ENCODE assay signal across 10 mouse cellular contexts in the genomic region with DNA sequence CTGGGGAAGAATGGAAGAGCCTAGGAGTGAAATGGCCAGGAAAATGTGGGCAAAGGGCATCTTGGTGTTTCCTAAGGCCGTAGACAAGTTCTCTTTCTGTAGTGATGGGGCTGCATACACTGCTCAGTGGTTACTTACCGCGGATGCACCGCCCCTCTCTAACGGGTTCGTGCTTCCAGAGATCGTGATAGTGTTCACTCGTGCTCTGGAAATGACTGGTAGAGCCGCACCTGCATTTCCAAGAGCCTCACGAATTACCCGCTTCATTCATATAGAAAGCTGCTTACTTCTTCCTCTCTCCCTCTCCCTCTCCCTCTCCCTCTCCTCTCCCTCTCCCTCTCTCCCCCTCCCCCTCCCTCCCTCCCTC. TPM values are rescaled to one million over a fixed set of nuclear protein-coding genes. Genes with fewer than 3 reads are reported as not detected.
A peak's percentile ranks its signal among the peaks of the same experiment; 100 is the strongest.
DNase-seq lines count a peak whose midpoint lies in the region; ATAC-seq and TF ChIP-seq lines count a peak whose summit lies in the region.
"Had no signal": no experiment of that assay in that cellular context is flagged by ENCODE, and none has a peak within 500 bp of the region (broad histone marks: within the 10 kb centered on the region; RNA-seq: fewer than 3 reads in every experiment).

No protein-coding gene starts in this region.

- no peaks in the 10 kb centered on the region for H3K9me3 ChIP-seq in heart, embryonic 14.5 days (ENCODE audit: control insufficient read depth, low read length)
- no peaks in the 10 kb centered on the region for H3K9me3 ChIP-seq in lung, embryonic 16.5 days (ENCODE audit: control insufficient read depth, low read length)
- H3K9me3 ChIP-seq: limb, embryonic 12.5 days had no signal

- no peak for TF ChIP-seq CTCF in brain, embryonic 14.5 days (IDR thresholded peaks at IDR 0.05; ENCODE audit: borderline replicate concordance, extremely low read depth, insufficient read depth, insufficient read length)
- no peak for TF ChIP-seq CTCF in small intestine, adult 2 months (IDR thresholded peaks at IDR 0.05; ENCODE audit: extremely low read depth, insufficient read length, insufficient replicate concordance, low read depth, low read length)

- no peaks in the 10 kb centered on the region for H3K27me3 ChIP-seq in heart, embryonic 14.5 days (ENCODE audit: control insufficient read depth, insufficient read depth, low read length)
- H3K27me3 ChIP-seq in lung, embryonic 16.5 days (ENCODE audit: control insufficient read depth, insufficient read depth, low read depth, low read length): no peaks in the 10 kb centered on the region
- no peaks in the 10 kb centered on the region for H3K27me3 ChIP-seq in small intestine, adult 2 months (ENCODE audit: control insufficient read depth, insufficient read depth, low read length)
- H3K27me3 ChIP-seq: limb, embryonic 12.5 days had no signal

- no peak for DNase-seq in heart, adult 18-20 months
- no peak for DNase-seq in lung, adult 18-20 months
- peak; percentile 23 for DNase-seq in brain, embryonic 14.5 days (ENCODE audit: low read depth)
- no peak for DNase-seq in spleen, postnatal 14 days (ENCODE audit: low spot score in 2 of 2)
- DNase-seq in thymus, postnatal 0 days (ENCODE audit: low spot score): no peak

- peak overlapping the region; percentile 68 to 79 for H3K27ac ChIP-seq in heart, embryonic 14.5 days (replicated peaks in 1 of 2; ENCODE audit: control insufficient read depth in 1 of 2, insufficient read depth in 1 of 2, low read depth in 2 of 2, low read length in 2 of 2)
- peak overlapping the region; percentile 5; the same call in 1 of the 2 replicates for H3K27ac ChIP-seq in lung, embryonic 16.5 days (ENCODE audit: low read length)
- peak overlapping the region; percentile 86 for H3K27ac ChIP-seq in small intestine, adult 2 months (ENCODE audit: insufficient read depth, low read depth, low read length)
- H3K27ac ChIP-seq: limb, embryonic 12.5 days had no signal

- ATAC-seq in heart, embryonic 14.5 days (ENCODE audit: insufficient number of reproducible peaks, insufficient read depth, low FRiP score, low read depth): peak; percentile 19; the same call in 1 of the 2 replicates
- ATAC-seq in lung, embryonic 16.5 days (ENCODE audit: low read depth): no peak
- ATAC-seq: CD4-positive, CD25-positive, alpha-beta regulatory T cell, adult 4 months had no signal

- WGBS in heart, embryonic 14.5 days: 49% methylated on average over 11 of the region's 11 CpGs
- WGBS in lung, embryonic 16.5 days: 56% methylated on average over 11 of the region's 11 CpGs
- WGBS in small intestine, adult 2 months: 20% methylated on average over 11 of the region's 11 CpGs

- peaks cover 9 to 14% of the 10 kb centered on the region in 2 experiments; a peak in 3 of 4 replicates for H3K4me1 ChIP-seq in heart, embryonic 14.5 days (ENCODE audit: control insufficient read depth in 2 of 2, insufficient read depth in 2 of 2, low read length in 2 of 2)
- peaks cover 16% of the 10 kb centered on the region for H3K4me1 ChIP-seq in lung, embryonic 16.5 days (replicated peaks; ENCODE audit: control insufficient read depth, insufficient read depth, low read length)
- peaks cover 22% of the 10 kb centered on the region; the same call in 1 of the 2 replicates for H3K4me1 ChIP-seq in small intestine, adult 2 months (ENCODE audit: control insufficient read depth, insufficient read depth, insufficient read length, low read length)

- TF ChIP-seq POLR2A in brain, embryonic 14.5 days (IDR thresholded peaks at IDR 0.05; ENCODE audit: borderline replicate concordance, extremely low read depth, insufficient read depth, insufficient read length, poor library complexity, severe bottlenecking): no peak
- TF ChIP-seq POLR2A in small intestine, adult 2 months (IDR thresholded peaks at IDR 0.05; ENCODE audit: low read depth, low read length): no peak

- no peak overlapping the region for H3K4me2 ChIP-seq in heart, embryonic 14.5 days (ENCODE audit: low read length)
- H3K4me2 ChIP-seq in lung, embryonic 16.5 days (ENCODE audit: low read depth, low read length): no peak overlapping the region
- H3K4me2 ChIP-seq: limb, embryonic 12.5 days had no signal

- H3K36me3 ChIP-seq in heart, embryonic 14.5 days (ENCODE audit: control insufficient read depth, insufficient read depth, low read length): no peaks in the 10 kb centered on the region
- no peaks in the 10 kb centered on the region for H3K36me3 ChIP-seq in lung, embryonic 16.5 days (ENCODE audit: control insufficient read depth, insufficient read depth, low read length)
- H3K36me3 ChIP-seq in small intestine, adult 2 months (ENCODE audit: control insufficient read depth, insufficient read depth, low read length): no peaks in the 10 kb centered on the region
- H3K36me3 ChIP-seq: limb, embryonic 12.5 days had no signal

- no peak overlapping the region for H3K4me3 ChIP-seq in heart, embryonic 14.5 days (ENCODE audit: control insufficient read depth in 1 of 2, insufficient read depth in 1 of 2, low read depth in 1 of 2, low read length in 2 of 2)
- no peak overlapping the region for H3K4me3 ChIP-seq in lung, embryonic 16.5 days (ENCODE audit: low read length)
- H3K4me3 ChIP-seq in small intestine, adult 2 months (ENCODE audit: low read depth, low read length): peak overlapping the region; percentile 45
- H3K4me3 ChIP-seq: limb, embryonic 12.5 days had no signal

- no peak overlapping the region for H3K9ac ChIP-seq in heart, embryonic 14.5 days (ENCODE audit: low read length)
- no peak overlapping the region for H3K9ac ChIP-seq in lung, embryonic 16.5 days (ENCODE audit: low read length)
- H3K9ac ChIP-seq: limb, embryonic 12.5 days had no signal

RNA-seq across cellular contexts. Expression of gene Enc1, which starts 54.9 kb away (rescaled TPM):
- polyA plus RNA-seq in heart, embryonic 14.5 days (2014; fragmentation: Nextera tagmentation; extraction: Ambion mirVana): 3.5 and 5.1 TPM in 2 replicates
- total RNA-seq in heart, adult 18-20 months (2021): 1 to 10 TPM; 7.4 to 8.8 TPM
- 10.3 and 11.1 TPM in 2 replicates for polyA plus RNA-seq in lung, embryonic 16.5 days (2015; fragmentation: Nextera tagmentation; extraction: Ambion mirVana)
- polyA plus RNA-seq in brain, embryonic 14.5 days (2012; rRNA removed): 249 and 303 TPM in 2 replicates
- 3.4 and 4.6 TPM in 2 replicates for polyA plus RNA-seq in small intestine, adult 2 months (2012; rRNA removed)
- polyA plus RNA-seq in thymus, postnatal 0 days (2015; fragmentation: Nextera tagmentation; extraction: Ambion mirVana): 1.9 and 2.0 TPM in 2 replicates

Comparison
In these comparisons a context has a peak if more than half of its experiments do, and no peak if none do; other contexts are left out.
1. H3K27ac ChIP-seq: peak in every context shown above with its lines; median percentile 86 in small intestine, adult 2 months; 74 in heart, embryonic 14.5 days; 5 in lung, embryonic 16.5 days.
2. RNA of gene Enc1, which starts 54.9 kb away (polyA plus RNA-seq): 249 to 303 TPM in brain, embryonic 14.5 days; 10.3 to 11.1 TPM in lung, embryonic 16.5 days, 3.5 to 5.1 TPM in heart, embryonic 14.5 days, 3.4 to 4.6 TPM in small intestine, adult 2 months and 1.9 to 2.0 TPM in thymus, postnatal 0 days; every median in the first group is over 10 times any median in the second.